Mouse (Mus musculus) cerebellum, adult 2 months (tissue): ENCODE measurements around the gene D7Ertd443e.

Source experiments
- CTCF ChIP-seq: fragments of 200-500 bp; IDR thresholded peaks from 2 replicates; pipeline ENCODE4 v1.5.1; 2011; ENCODE audit warnings: low read depth, mild to moderate bottlenecking, control low read depth, low read length, moderate library complexity, borderline replicate concordance; ENCODE audit not compliant: insufficient read depth
- POLR2A ChIP-seq: fragments of 200-500 bp; IDR thresholded peaks from 2 replicates; pipeline ENCODE4 v1.6.1; 2011; ENCODE audit warnings: low read length, control low read depth, borderline replicate concordance; ENCODE audit not compliant: insufficient read depth

DNA sequence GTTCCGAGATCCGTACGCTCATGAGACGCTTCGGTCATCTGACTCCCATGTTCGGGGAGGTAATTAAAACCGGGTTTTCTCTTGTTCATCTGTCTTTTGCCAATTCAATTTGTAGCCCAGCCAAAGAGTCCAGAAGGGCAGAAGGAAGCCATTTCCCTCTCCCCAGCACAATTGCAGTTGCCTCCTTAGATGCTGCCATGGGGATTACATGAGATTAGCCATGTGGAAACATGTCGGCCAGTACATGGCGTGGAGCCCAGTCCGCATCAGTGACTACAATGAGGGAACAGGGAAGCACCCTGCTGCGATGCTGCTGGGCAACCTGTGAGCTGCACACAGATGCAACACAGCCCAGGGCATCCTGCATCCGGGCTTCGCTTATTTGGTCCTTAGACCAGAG is 23.2 kb upstream of the D7Ertd443e start:
- TF ChIP-seq CTCF (no peak), POLR2A (no peak)
